Mouse (Mus musculus) CD4-positive, CD25-positive, alpha-beta regulatory T cell, adult 4 months (primary cell): ENCODE measurements around the gene Galk1. TPM values are rescaled to one million over a fixed set of nuclear protein-coding genes. Genes with fewer than 3 reads are reported as not detected.

Source experiments
- ATAC-seq: one replicate; pipeline ENCODE4 v1.8.0; 2017
- polyA plus RNA-seq, 2 experiments: library from polyadenylated mRNA; unstranded; fragments of 100-300 nt; shearing (Covaris generic); gene quantifications; one replicate each; pipeline ENCODE4 v1.2.1; 2017

Gene Galk1
- polyA plus RNA-seq, 2 experiments from 2014 or later = 13.1 to 18.4 TPM

DNA sequence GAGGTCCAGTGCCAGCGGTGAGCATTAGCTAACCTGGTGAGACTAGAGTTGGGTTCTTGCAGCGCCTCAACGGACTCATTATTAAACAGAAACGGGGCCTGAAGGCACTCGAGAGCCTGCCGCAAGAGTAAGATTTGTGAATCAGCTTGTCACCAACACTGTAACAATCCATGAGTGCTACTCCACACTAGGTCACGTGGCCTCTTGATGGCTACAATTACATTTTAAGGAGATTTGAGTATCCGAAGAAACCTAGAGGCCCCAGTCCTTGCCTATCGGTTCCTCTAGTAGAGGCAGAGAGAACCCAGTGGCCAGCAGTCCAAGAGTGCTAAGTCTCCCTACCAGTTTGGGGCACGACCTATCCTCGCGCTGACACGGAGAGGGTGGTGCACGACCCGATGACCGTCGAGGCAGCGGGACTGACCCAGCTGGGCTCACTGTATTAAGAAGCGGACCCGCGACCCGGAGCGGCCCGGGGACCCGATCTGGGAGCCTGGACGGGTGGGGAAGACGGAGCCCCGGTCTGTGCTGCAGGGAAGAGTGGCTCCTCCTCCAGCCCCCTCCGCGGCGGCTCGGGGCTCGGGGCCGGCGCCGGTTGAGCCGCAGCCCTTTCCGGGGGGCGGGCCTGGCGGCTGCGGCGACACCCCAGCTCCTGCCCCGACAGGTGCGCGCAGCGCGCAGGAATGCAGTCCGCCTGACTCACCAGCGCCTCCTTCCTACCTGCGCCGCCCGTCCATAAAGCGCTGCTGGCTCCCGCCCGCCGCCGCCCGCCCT, 38.0 kb downstream of the Galk1 start, which contains the start of gene Itgb4:
Gene Itgb4 (plus strand): TSS at position 401 of the 774 bp plus-strand sequence.
- ATAC-seq = peak; percentile 51

DNA sequence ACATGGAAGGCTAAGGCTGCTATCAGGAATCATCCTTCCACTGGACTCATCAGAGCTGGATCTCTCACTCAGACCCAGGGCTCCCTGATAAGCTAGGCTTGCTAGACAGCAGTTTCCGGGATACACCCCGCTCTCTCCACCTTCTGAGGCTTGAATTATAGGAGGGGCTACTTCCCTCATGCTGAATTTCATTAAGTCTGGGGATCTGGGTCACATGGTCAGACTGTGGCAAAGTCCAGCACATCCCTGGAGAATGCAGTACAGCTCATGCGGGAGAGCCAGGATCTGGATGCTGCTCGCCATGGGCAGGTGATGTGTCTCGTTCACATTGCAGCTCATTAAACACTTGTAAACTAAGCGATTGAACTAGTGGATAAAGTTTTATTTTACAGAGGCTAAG, 41.5 kb downstream of the Galk1 start:
- no peak for ATAC-seq

DNA sequence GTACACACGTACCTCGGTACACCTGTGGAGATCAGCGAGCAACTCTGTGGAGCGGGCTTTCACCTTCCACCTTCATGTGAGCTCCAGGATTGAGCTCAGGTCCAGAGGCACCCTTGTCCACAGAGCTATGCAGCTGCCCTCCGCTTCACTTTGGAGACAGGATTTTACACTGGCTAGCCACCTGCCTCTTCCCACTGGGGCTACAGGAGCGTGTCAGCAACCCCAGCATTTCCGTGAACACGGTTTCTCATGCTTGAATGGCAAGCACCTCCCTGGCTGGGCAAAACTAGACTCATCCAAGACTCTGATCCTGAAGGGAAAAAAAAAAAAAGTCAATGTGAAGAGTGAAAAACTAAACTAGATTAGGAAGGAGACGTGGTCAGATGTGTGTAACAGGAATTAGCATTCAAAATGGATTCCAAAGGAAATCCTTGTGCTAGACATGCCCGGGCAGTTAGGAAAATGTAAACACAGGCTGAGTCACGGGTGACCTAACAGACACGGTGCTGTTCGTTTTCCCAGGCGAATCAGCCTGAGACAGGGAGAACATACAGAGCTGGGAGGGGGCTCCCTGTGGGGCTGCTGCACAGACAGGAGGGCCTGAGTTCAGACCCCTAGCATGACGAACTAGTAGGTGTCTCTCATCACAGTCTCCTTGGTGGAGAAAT, 42.4 kb downstream of the Galk1 start:
- ATAC-seq = no peak

DNA sequence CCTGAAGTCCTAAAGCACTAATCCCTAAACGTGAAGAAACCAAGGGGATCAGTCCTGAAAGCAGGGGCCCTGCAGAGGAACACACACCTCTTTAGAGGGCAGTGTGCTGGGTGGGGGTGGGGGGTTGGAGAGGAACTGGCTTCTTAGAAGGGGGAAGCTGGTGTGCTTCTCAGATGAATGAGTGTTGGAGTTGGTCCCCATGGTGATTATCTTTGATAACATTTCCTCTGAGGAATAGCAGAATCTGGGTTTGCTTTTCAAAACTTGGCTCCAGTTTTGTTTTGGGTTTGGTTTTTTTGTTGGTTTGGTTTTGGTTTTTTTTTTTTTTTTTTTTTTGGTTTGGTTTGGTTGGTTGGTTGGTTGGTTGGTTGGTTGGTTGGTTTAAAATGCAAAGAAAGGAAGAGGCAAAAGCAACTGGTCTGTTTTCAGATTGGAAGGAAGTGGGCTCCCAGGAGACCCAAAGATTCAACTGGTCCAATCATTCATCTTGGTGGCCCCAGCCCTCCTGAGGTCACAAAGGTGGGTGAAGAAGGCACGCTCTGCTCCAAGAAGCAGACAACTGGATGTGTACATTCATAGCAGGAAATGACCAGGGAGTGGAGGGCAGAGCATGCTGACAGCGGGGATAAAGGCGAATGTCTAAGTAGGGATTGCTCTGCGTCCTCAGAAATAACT, 43.7 kb downstream of the Galk1 start:
- ATAC-seq = no peak

DNA sequence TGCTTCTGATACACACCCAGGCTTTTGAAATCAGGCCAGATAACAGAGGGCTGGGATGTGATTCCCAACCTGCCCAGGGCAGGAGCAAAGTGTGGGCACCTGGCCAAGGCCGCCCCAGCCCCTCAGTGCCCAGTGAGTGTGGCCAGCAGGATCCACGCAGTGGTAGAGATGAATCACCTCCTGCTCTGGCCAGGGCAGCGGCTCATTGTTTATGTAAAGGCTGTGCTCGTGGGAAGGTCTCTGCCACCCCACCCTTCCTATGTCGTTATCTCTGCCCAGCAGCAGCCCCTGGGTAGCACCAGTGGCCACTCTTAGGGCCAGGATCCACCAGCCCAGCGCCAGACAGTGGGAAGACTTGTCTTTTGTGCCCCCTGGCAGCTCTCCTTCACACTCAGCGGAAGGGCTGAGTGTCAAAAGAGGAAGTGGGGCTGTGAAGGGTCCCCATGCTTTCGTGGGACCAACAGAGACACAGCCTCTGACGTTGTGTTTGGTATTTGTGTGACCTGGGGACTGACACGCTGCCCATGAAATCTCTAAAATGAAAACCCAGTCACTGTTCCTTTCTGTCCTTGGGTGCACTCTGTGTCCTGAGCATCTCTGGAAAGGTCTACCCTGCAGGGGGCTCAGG, 47.4 kb downstream of the Galk1 start:
- no peak for ATAC-seq

DNA sequence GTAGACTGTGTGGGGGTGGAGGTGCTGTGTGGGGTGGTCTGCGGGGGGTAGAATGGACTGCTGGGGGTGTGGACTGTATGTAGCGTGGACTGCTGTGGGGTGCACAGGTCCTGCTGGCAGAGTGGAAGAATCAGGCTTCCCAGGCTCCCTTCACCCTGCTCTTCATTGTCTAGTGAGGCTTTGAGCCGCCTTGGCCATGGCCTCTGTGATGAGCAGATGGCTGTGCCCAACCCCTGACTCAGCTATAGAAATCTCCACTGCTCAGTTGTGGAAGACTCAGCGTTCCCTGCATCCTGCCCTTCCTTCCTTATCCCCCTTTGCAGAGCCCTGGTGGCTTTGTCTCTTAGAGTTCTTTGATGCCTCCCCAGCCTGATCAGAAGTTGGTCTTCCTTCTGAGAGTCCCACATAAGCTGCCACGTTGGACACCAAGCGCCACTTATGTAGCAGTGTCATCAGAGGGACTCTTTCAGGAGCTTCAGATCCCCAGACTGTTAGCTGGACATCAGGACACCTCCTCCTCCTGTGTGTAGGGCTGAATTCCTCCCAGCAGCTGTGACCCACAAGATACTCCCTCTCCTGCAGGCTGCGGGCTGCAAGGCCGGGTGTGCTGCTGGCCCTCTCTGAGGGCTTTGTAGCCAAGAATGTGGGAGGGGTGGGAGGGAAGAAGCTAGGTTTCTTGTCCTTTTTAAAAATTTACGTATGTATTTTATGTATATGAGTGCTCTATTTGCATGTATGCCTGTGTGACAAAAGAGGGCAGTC, 49.7 kb downstream of the Galk1 start:
- no peak for ATAC-seq

DNA sequence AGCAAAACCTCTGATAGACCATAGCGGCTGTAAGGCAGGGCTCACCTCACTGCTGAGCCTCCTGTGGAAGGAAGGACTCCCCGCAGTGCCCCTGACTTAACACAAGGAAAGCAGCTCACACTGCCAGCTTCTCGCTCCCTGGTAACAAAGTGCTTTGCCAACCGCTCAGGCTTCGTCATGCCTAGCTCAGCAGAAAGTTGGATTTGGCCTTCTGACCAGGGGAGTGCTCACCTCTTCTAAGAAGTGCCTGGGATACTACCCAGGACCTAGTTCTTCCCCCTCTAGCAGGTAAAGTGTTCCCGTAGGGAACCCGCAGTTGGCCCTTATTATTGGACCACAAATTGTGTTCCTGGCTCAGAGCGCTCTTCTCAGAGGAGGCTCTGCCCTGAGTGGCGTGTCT, 53.5 kb downstream of the Galk1 start:
- no peak for ATAC-seq

Other genes with a start within 250 kb of the Galk1 start
- gene Tmem94, start 247.3 kb downstream of the Galk1 start, polyA plus RNA-seq = 10 to 100 TPM in 1 of 2 experiments, 1 to 10 TPM in 1; 8.5 to 17.5 TPM
- gene Caskin2, start 199.1 kb downstream of the Galk1 start, polyA plus RNA-seq = under 1 TPM; 0.69 to 0.85 TPM
- gene Tsen54, start 198.0 kb downstream of the Galk1 start, polyA plus RNA-seq = 10 to 100 TPM; 11.0 to 16.2 TPM
- 10 to 100 TPM in 1 of 2 experiments, 1 to 10 TPM in 1; 7.9 to 11.1 TPM for gene Llgl2, start 188.7 kb downstream of the Galk1 start, polyA plus RNA-seq
- gene Myo15b, start 154.3 kb downstream of the Galk1 start, polyA plus RNA-seq = not detected
- 1 to 10 TPM in 1 of 2 experiments, under 1 TPM in 1; 0.94 to 1.5 TPM for gene Smim5, start 112.8 kb downstream of the Galk1 start, polyA plus RNA-seq
- 1 to 10 TPM; 1.9 to 2.8 TPM for gene Smim6, start 100.7 kb downstream of the Galk1 start, polyA plus RNA-seq
- 10 to 100 TPM; 42.0 to 46.9 TPM for gene Sap30bp, start 79.4 kb downstream of the Galk1 start, polyA plus RNA-seq
- gene Recql5, start 79.2 kb downstream of the Galk1 start, polyA plus RNA-seq = 10 to 100 TPM; 21.9 to 41.9 TPM
- gene Itgb4, start 38.0 kb downstream of the Galk1 start, polyA plus RNA-seq = not detected
- gene H3f3b, start 15.2 kb upstream of the Galk1 start, polyA plus RNA-seq = 1,000 to 10,000 TPM; 1,562 to 1,754 TPM
- 10 to 100 TPM; 10.4 to 16.1 TPM for gene Unk, start 17.6 kb upstream of the Galk1 start, polyA plus RNA-seq
- gene Unc13d, start 65.2 kb upstream of the Galk1 start, polyA plus RNA-seq = 100 to 1,000 TPM in 1 of 2 experiments, 10 to 100 TPM in 1; 73.8 to 138 TPM
- 100 to 1,000 TPM; 133 to 265 TPM for gene Wbp2, start 74.3 kb upstream of the Galk1 start, polyA plus RNA-seq
- gene Trim47, start 114.5 kb upstream of the Galk1 start, polyA plus RNA-seq = not detected
- gene Trim65, start 118.4 kb upstream of the Galk1 start, polyA plus RNA-seq = 10 to 100 TPM; 14.4 to 17.9 TPM
- 10 to 100 TPM; 22.7 to 25.5 TPM for gene Mrpl38, start 126.1 kb upstream of the Galk1 start, polyA plus RNA-seq
- 1 to 10 TPM; 2.8 to 5.2 TPM for gene Fbf1, start 155.4 kb upstream of the Galk1 start, polyA plus RNA-seq
- gene Ten1, start 186.1 kb upstream of the Galk1 start, polyA plus RNA-seq = 10 to 100 TPM; 44.6 to 49.5 TPM
- 10 to 100 TPM; 16.9 to 24.2 TPM for gene Acox1, start 186.3 kb upstream of the Galk1 start, polyA plus RNA-seq
- not detected for gene Evpl, start 225.4 kb upstream of the Galk1 start, polyA plus RNA-seq